Mouse (Mus musculus) lung, postnatal 25 days (tissue): Measurements from ENCODE around the gene Tada1.

Experiments used
- DNase-seq: peaks from one replicate; pipeline ENCODE4 v3.0.0; 2022; ENCODE audit warnings: low spot score

Gene Tada1

GRCm38 (mm10) chr1:166379013-166379629, at the start of gene Tada1:
TSS of gene Tada1 (plus strand) at chr1:166379097.
- peak; percentile 93 for DNase-seq

GRCm38 (mm10) chr1:166330752-166331151, 48.1 kb upstream of the Tada1 start:
- no peak for DNase-seq

GRCm38 (mm10) chr1:166339110-166339509, 39.8 kb upstream of the Tada1 start:
- DNase-seq: peak; percentile 39

GRCm38 (mm10) chr1:166342060-166342459, 36.8 kb upstream of the Tada1 start:
- DNase-seq: no peak

GRCm38 (mm10) chr1:166342539-166342938, 36.4 kb upstream of the Tada1 start:
- no peak for DNase-seq

- no peak for DNase-seq
These were observed 35.3 kb upstream of the Tada1 start for GRCm38 (mm10) chr1:166343586-166343985.

- DNase-seq: no peak
These were observed 34.4 kb upstream of the Tada1 start for GRCm38 (mm10) chr1:166344300-166345077.

- no peak for DNase-seq
These were observed 33.3 kb upstream of the Tada1 start for GRCm38 (mm10) chr1:166345602-166346001.

- DNase-seq: no peak
These were observed 32.0 kb upstream of the Tada1 start for GRCm38 (mm10) chr1:166346906-166347305.

- no peak for DNase-seq
These were observed 29.6 kb upstream of the Tada1 start for GRCm38 (mm10) chr1:166349341-166349740.

- no peak for DNase-seq
These were observed 29.1 kb upstream of the Tada1 start for GRCm38 (mm10) chr1:166349751-166350150.

GRCm38 (mm10) chr1:166360157-166360855, 18.6 kb upstream of the Tada1 start:
- DNase-seq: peak; percentile 79

- no peak for DNase-seq
These were observed 18.0 kb upstream of the Tada1 start for GRCm38 (mm10) chr1:166360896-166361295.

GRCm38 (mm10) chr1:166361842-166362241, 17.1 kb upstream of the Tada1 start:
- no peak for DNase-seq

- DNase-seq: no peak
These were observed 16.2 kb upstream of the Tada1 start for GRCm38 (mm10) chr1:166362659-166363058.

GRCm38 (mm10) chr1:166363122-166363521, 15.8 kb upstream of the Tada1 start:
- DNase-seq: no peak

- no peak for DNase-seq
These were observed 1.7 kb upstream of the Tada1 start for GRCm38 (mm10) chr1:166377171-166377570.

- DNase-seq: no peak
These were observed 375 bp upstream of the Tada1 start for GRCm38 (mm10) chr1:166378431-166379012.

GRCm38 (mm10) chr1:166379630-166380231, 834 bp downstream of the Tada1 start:
- peak; percentile 55 for DNase-seq

GRCm38 (mm10) chr1:166381336-166381735, 2.4 kb downstream of the Tada1 start:
- DNase-seq: no peak

GRCm38 (mm10) chr1:166381821-166382220, 2.9 kb downstream of the Tada1 start:
- DNase-seq: no peak

GRCm38 (mm10) chr1:166382626-166383025, 3.7 kb downstream of the Tada1 start:
- DNase-seq: no peak
